Mouse (Mus musculus): Measurements from ENCODE around the gene 1700029P11Rik.

DNA sequence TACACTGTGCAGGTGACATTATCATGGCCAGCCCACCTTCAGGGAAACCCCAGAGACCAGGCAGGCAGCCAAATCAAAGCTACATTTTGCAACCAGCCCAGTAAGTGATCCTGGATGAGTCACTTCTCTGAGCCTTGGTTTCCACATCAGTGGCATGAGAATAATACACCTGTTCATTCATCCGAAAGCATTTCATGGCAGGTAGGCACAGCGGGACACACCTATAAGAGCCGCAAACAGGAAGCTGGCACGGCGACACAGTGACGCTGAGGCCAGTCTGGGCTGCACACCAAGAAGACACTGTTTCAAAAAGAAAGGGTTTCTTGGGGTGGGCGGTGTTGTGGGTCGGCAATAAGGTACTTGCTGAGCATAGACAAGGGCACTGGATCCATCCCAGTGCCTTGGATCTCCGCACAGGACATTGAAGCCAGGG lies 26.2 kb upstream of the 1700029P11Rik start:
- TF ChIP-seq CTCF (conservative IDR thresholded peaks at IDR 0.05; ENCODE audit: insufficient read depth, insufficient read length, low read depth, low read length) (no peak), POLR2A (IDR thresholded peaks at IDR 0.05; ENCODE audit: low read depth, low read length) (no peak)
